26 mouse cellular contexts compared by ENCODE assay signal in the genomic region with DNA sequence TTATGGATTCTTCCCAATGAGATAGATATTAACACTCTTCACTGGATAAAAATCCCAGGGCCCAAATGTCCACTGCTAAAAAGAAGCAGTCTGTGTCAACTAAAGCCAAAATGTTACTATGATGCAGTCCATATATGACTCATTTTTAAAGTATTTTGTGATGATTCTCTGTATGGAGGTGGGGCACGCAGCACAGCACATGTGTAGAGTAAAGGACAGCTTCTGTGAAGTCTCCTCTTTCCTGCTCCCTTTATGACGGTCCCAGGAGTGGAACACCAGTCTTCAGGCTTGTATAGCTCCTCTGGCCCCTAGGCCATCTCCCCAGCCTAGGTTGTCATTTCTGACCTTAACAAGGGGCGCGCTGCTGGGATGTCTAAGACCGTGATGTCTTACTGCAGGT.
A peak's percentile ranks its signal among the peaks of the same experiment; 100 is the strongest.
DNase-seq lines count a peak whose midpoint lies in the region; ATAC-seq and TF ChIP-seq lines count a peak whose summit lies in the region.
"Had no signal": no experiment of that assay in that cellular context is flagged by ENCODE, and none has a peak within 500 bp of the region (broad histone marks: within the 10 kb centered on the region; RNA-seq: fewer than 3 reads in every experiment).

No protein-coding gene starts in this region.

- no peaks in the 10 kb centered on the region for H3K36me3 ChIP-seq in heart, embryonic 10.5 days
- no peaks in the 10 kb centered on the region for H3K36me3 ChIP-seq in liver, postnatal 0 days (replicated peaks; ENCODE audit: insufficient read depth, low read length)
- H3K36me3 ChIP-seq in liver, embryonic 12.5 days, result no peaks in the 10 kb centered on the region
- H3K36me3 ChIP-seq: embryonic facial prominence, embryonic 13.5 days; forebrain, embryonic 15.5 days; G1E had no signal

- peak; percentile 74 for DNase-seq in heart, adult 11 months
- DNase-seq in heart, embryonic 10.5 days (ENCODE audit: low spot score), result no peak
- no peak for DNase-seq in liver, postnatal 0 days
- DNase-seq in NIH3T3 (ENCODE audit: low read depth), result peak; percentile 35
- no peak for DNase-seq in spleen, postnatal 14 days (ENCODE audit: low spot score in 2 of 2)
- DNase-seq: adrenal gland, adult 2 months; adrenal gland, postnatal 10 days; adrenal gland, postnatal 25 days; B cell, adult 2 months; cerebellum, adult 11 months; cerebellum, adult 18-20 months; cerebellum, adult 8-10 months; cerebellum, adult 9-11 months; cerebellum, postnatal 14 days; cerebellum, postnatal 36 days; embryo, embryonic 11 days; forebrain, postnatal 0 days had no signal

- no peak for TF ChIP-seq CTCF in liver, postnatal 0 days (IDR thresholded peaks at IDR 0.05; ENCODE audit: low read depth)

- 90% methylated on average over 5 of the region's 5 CpGs for WGBS in heart, embryonic 10.5 days
- 84% methylated on average over 5 of the region's 5 CpGs for WGBS in liver, postnatal 0 days (ENCODE audit: insufficient replicate concordance)
- WGBS in liver, embryonic 12.5 days (ENCODE audit: insufficient replicate concordance), result 78% methylated on average over 5 of the region's 5 CpGs

- H3K9ac ChIP-seq in liver, postnatal 0 days (replicated peaks), result no peak overlapping the region
- no peak overlapping the region for H3K9ac ChIP-seq in liver, embryonic 12.5 days
- H3K9ac ChIP-seq: embryonic facial prominence, embryonic 13.5 days; embryonic facial prominence, embryonic 15.5 days; forebrain, embryonic 13.5 days; forebrain, embryonic 15.5 days; forebrain, postnatal 0 days had no signal

- ATAC-seq in liver, postnatal 0 days, result no peak
- ATAC-seq in liver, embryonic 12.5 days, result no peak
- ATAC-seq: CD4-positive, CD25-positive, alpha-beta regulatory T cell, adult 4 months; forebrain, embryonic 13.5 days; forebrain, embryonic 15.5 days; forebrain, postnatal 0 days had no signal

- peaks cover 10% of the 10 kb centered on the region for H3K4me1 ChIP-seq in heart, embryonic 10.5 days
- H3K4me1 ChIP-seq in liver, postnatal 0 days (ENCODE audit: insufficient read depth), result peaks cover 3% of the 10 kb centered on the region; the same call in 1 of the 2 replicates
- H3K4me1 ChIP-seq in liver, embryonic 12.5 days, result no peaks in the 10 kb centered on the region; the same call in 1 of the 2 replicates

- H3K4me3 ChIP-seq in heart, embryonic 10.5 days, result no peak overlapping the region
- H3K4me3 ChIP-seq in liver, postnatal 0 days (ENCODE audit: low read depth, low read length), result no peak overlapping the region
- no peak overlapping the region for H3K4me3 ChIP-seq in liver, embryonic 12.5 days
- H3K4me3 ChIP-seq: embryonic facial prominence, embryonic 13.5 days; embryonic facial prominence, embryonic 15.5 days; erythroblast, embryonic 14.5 days; forebrain, embryonic 13.5 days; forebrain, embryonic 15.5 days had no signal

- no peak for TF ChIP-seq EP300 in liver, postnatal 0 days (IDR thresholded peaks at IDR 0.05; ENCODE audit: low read depth)

- H3K27me3 ChIP-seq in heart, embryonic 10.5 days (ENCODE audit: insufficient read depth, poor library complexity, severe bottlenecking), result no peaks in the 10 kb centered on the region
- H3K27me3 ChIP-seq in liver, postnatal 0 days (ENCODE audit: insufficient read depth, low read length), result no peaks in the 10 kb centered on the region
- H3K27me3 ChIP-seq in liver, embryonic 12.5 days (replicated peaks), result no peaks in the 10 kb centered on the region
- H3K27me3 ChIP-seq: CH12.LX; embryonic facial prominence, embryonic 13.5 days; embryonic facial prominence, embryonic 15.5 days; forebrain, embryonic 13.5 days; forebrain, embryonic 15.5 days had no signal

- no peaks in the 10 kb centered on the region for H3K9me3 ChIP-seq in heart, embryonic 10.5 days
- no peaks in the 10 kb centered on the region for H3K9me3 ChIP-seq in liver, postnatal 0 days (ENCODE audit: low read length)
- H3K9me3 ChIP-seq in liver, embryonic 12.5 days (replicated peaks), result no peaks in the 10 kb centered on the region
- H3K9me3 ChIP-seq: embryonic facial prominence, embryonic 13.5 days; embryonic facial prominence, embryonic 15.5 days; forebrain, embryonic 13.5 days; forebrain, embryonic 15.5 days had no signal

- H3K4me2 ChIP-seq in liver, postnatal 0 days (ENCODE audit: low read depth, low read length), result no peak overlapping the region
- H3K4me2 ChIP-seq in liver, embryonic 12.5 days, result no peak overlapping the region
- H3K4me2 ChIP-seq: embryonic facial prominence, embryonic 13.5 days; embryonic facial prominence, embryonic 15.5 days; forebrain, embryonic 13.5 days; forebrain, embryonic 15.5 days had no signal

- H3K27ac ChIP-seq in heart, embryonic 10.5 days, result no peak overlapping the region
- H3K27ac ChIP-seq in liver, postnatal 0 days (ENCODE audit: low read depth), result peak overlapping the region; percentile 51; the same call in 1 of the 2 replicates
- no peak overlapping the region for H3K27ac ChIP-seq in liver, embryonic 12.5 days
- H3K27ac ChIP-seq: embryonic facial prominence, embryonic 13.5 days; embryonic facial prominence, embryonic 15.5 days; forebrain, embryonic 13.5 days; forebrain, embryonic 15.5 days had no signal

Comparison
In these comparisons a context has a peak if more than half of its experiments do, and no peak if none do; other contexts are left out.
1. DNase-seq: peak in heart, adult 11 months (single experiment) and NIH3T3 (single experiment); none in heart, embryonic 10.5 days (single experiment), liver, postnatal 0 days (single experiment) and spleen, postnatal 14 days (0 of 2).